In the genomic region with DNA sequence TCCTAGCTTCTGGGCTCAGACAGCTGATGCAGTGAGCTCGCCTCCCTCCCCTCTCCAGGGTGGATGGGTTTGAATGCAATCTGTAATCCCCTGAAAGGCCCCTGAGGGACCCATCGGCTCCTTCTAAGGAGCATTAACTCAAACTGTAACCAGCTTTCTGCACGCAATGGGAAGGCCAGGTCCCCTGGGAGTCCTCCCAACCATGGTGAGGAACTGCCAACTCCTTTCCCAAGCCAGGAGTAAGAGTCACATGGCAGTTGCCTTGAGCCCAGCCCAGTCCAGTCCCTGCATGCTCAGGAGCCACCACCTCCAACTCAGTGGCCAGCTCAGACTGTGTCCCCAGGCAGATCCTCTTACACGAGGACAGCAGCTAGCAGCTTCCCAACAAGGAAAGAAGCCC, we compare ENCODE assay signal across 31 mouse cellular contexts.
DNase-seq lines count a peak whose midpoint lies in the region; ATAC-seq lines count a peak whose summit lies in the region.
"Had no signal": no experiment of that assay in that cellular context is flagged by ENCODE, and none has a peak within 500 bp of the region (broad histone marks: within the 10 kb centered on the region; RNA-seq: fewer than 3 reads in every experiment).

No protein-coding gene starts in this region.

- peak; percentile 15 for DNase-seq in adrenal gland, adult 2 months
- no peak for DNase-seq in adrenal gland, adult 8-10 months
- DNase-seq in hindbrain, embryonic 11.5 days (ENCODE audit: low spot score), result no peak
- DNase-seq in retina, embryonic 14.5 days (ENCODE audit: low spot score), result peak; percentile 25
- no peak for DNase-seq in retina, postnatal 1 day
- DNase-seq in left cerebral cortex, adult 8-10 months (ENCODE audit: low spot score in 2 of 2), result no peak
- DNase-seq: adrenal gland, postnatal 36 days; cerebellum, adult 18-20 months; cerebellum, postnatal 14 days; gastrocnemius, postnatal 25 days; heart, adult 11 months; kidney, adult 2 months; lung, embryonic 14.5 days; lung, postnatal 14 days; right cerebral cortex, postnatal 25 days; spleen, adult 18-20 months; thymus, postnatal 14 days had no signal

- no peaks in the 10 kb centered on the region for H3K27me3 ChIP-seq in hindbrain, embryonic 11.5 days (ENCODE audit: control insufficient read depth, insufficient read depth, low read length)
- 0 out of 2 replicates have a peak, but pooled peaks cover 7% of the 10 kb centered on the region for H3K27me3 ChIP-seq in hindbrain, embryonic 13.5 days
- H3K27me3 ChIP-seq: intestine, embryonic 15.5 days; liver, embryonic 15.5 days; midbrain, embryonic 15.5 days; neural tube, embryonic 12.5 days had no signal

- H3K36me3 ChIP-seq in hindbrain, embryonic 11.5 days (ENCODE audit: control insufficient read depth, insufficient read depth, low read length), result no peaks in the 10 kb centered on the region
- H3K36me3 ChIP-seq in hindbrain, embryonic 13.5 days, result no peaks in the 10 kb centered on the region
- H3K36me3 ChIP-seq: forebrain, embryonic 10.5 days; forebrain, embryonic 15.5 days; G1E; heart, embryonic 10.5 days; heart, embryonic 15.5 days; hindbrain, embryonic 15.5 days; intestine, embryonic 15.5 days; limb, embryonic 12.5 days; liver, embryonic 15.5 days; midbrain, embryonic 10.5 days; midbrain, embryonic 15.5 days; neural tube, embryonic 12.5 days had no signal

- H3K9ac ChIP-seq in hindbrain, embryonic 11.5 days (ENCODE audit: low read depth, low read length), result no peak overlapping the region
- H3K9ac ChIP-seq in hindbrain, embryonic 13.5 days, result no peak overlapping the region
- H3K9ac ChIP-seq: forebrain, embryonic 15.5 days; heart, embryonic 15.5 days; hindbrain, embryonic 15.5 days; intestine, embryonic 15.5 days; limb, embryonic 12.5 days; liver, embryonic 15.5 days; lung, embryonic 14.5 days; midbrain, embryonic 15.5 days; neural tube, embryonic 12.5 days had no signal

- H3K4me1 ChIP-seq in hindbrain, embryonic 11.5 days (replicated peaks; ENCODE audit: control insufficient read depth, insufficient read depth, low read length), result peaks cover 16% of the 10 kb centered on the region
- peaks cover 73% of the 10 kb centered on the region for H3K4me1 ChIP-seq in hindbrain, embryonic 13.5 days (replicated peaks)
- H3K4me1 ChIP-seq: heart, embryonic 15.5 days; intestine, embryonic 15.5 days; limb, embryonic 12.5 days; liver, embryonic 15.5 days had no signal

- no peak overlapping the region for H3K4me2 ChIP-seq in hindbrain, embryonic 11.5 days (replicated peaks; ENCODE audit: low read depth, low read length)
- no peak overlapping the region for H3K4me2 ChIP-seq in hindbrain, embryonic 13.5 days
- H3K4me2 ChIP-seq: forebrain, embryonic 15.5 days; heart, embryonic 15.5 days; hindbrain, embryonic 15.5 days; intestine, embryonic 15.5 days; limb, embryonic 12.5 days; liver, embryonic 15.5 days; lung, embryonic 14.5 days; midbrain, embryonic 15.5 days; neural tube, embryonic 12.5 days had no signal

- H3K4me3 ChIP-seq in hindbrain, embryonic 11.5 days (ENCODE audit: low read depth, low read length), result no peak overlapping the region
- H3K4me3 ChIP-seq in hindbrain, embryonic 13.5 days, result no peak overlapping the region
- H3K4me3 ChIP-seq: forebrain, embryonic 10.5 days; forebrain, embryonic 15.5 days; heart, embryonic 10.5 days; heart, embryonic 15.5 days; hindbrain, embryonic 15.5 days; intestine, embryonic 15.5 days; limb, embryonic 12.5 days; liver, embryonic 15.5 days; midbrain, embryonic 10.5 days; midbrain, embryonic 15.5 days; neural tube, embryonic 12.5 days had no signal

- peak overlapping the region; percentile 40; the same call in 1 of the 2 replicates for H3K27ac ChIP-seq in hindbrain, embryonic 11.5 days (ENCODE audit: low read depth, low read length)
- H3K27ac ChIP-seq in hindbrain, embryonic 13.5 days, result no peak overlapping the region
- H3K27ac ChIP-seq: forebrain, embryonic 10.5 days; heart, embryonic 10.5 days; heart, embryonic 15.5 days; hindbrain, embryonic 15.5 days; intestine, embryonic 15.5 days; kidney, postnatal 0 days; limb, embryonic 12.5 days; liver, embryonic 15.5 days; midbrain, embryonic 10.5 days; midbrain, embryonic 15.5 days; neural tube, embryonic 12.5 days had no signal

- ATAC-seq in hindbrain, embryonic 11.5 days (ENCODE audit: low FRiP score), result no peak
- ATAC-seq in hindbrain, embryonic 13.5 days (ENCODE audit: low FRiP score), result no peak
- ATAC-seq: forebrain, embryonic 15.5 days; intestine, embryonic 15.5 days; midbrain, embryonic 15.5 days had no signal

- 49% methylated on average over 4 of the region's 4 CpGs for WGBS in hindbrain, embryonic 11.5 days
- WGBS in hindbrain, embryonic 13.5 days, result 32% methylated on average over 4 of the region's 4 CpGs

- H3K9me3 ChIP-seq in hindbrain, embryonic 11.5 days (ENCODE audit: control insufficient read depth, low read length), result no peaks in the 10 kb centered on the region
- no peaks in the 10 kb centered on the region for H3K9me3 ChIP-seq in hindbrain, embryonic 13.5 days
- H3K9me3 ChIP-seq: forebrain, embryonic 10.5 days; forebrain, embryonic 15.5 days; heart, embryonic 10.5 days; heart, embryonic 15.5 days; hindbrain, embryonic 15.5 days; intestine, embryonic 15.5 days; limb, embryonic 12.5 days; liver, embryonic 15.5 days; midbrain, embryonic 10.5 days; midbrain, embryonic 15.5 days; neural tube, embryonic 12.5 days had no signal

Comparison
In these comparisons a context has a peak if more than half of its experiments do, and no peak if none do; other contexts are left out.
1. DNase-seq: peak in adrenal gland, adult 2 months (single experiment) and retina, embryonic 14.5 days (single experiment); none in adrenal gland, adult 8-10 months (single experiment), hindbrain, embryonic 11.5 days (single experiment), retina, postnatal 1 day (single experiment) and left cerebral cortex, adult 8-10 months (0 of 2).